Mouse (Mus musculus): ENCODE data around the gene Cry2. TPM values are rescaled to one million over a fixed set of nuclear protein-coding genes. Genes with fewer than 3 reads are reported as not detected.

The Cry2 gene
- polyA plus RNA-seq, 1 experiment from 2014 or later = 36.6 TPM

DNA sequence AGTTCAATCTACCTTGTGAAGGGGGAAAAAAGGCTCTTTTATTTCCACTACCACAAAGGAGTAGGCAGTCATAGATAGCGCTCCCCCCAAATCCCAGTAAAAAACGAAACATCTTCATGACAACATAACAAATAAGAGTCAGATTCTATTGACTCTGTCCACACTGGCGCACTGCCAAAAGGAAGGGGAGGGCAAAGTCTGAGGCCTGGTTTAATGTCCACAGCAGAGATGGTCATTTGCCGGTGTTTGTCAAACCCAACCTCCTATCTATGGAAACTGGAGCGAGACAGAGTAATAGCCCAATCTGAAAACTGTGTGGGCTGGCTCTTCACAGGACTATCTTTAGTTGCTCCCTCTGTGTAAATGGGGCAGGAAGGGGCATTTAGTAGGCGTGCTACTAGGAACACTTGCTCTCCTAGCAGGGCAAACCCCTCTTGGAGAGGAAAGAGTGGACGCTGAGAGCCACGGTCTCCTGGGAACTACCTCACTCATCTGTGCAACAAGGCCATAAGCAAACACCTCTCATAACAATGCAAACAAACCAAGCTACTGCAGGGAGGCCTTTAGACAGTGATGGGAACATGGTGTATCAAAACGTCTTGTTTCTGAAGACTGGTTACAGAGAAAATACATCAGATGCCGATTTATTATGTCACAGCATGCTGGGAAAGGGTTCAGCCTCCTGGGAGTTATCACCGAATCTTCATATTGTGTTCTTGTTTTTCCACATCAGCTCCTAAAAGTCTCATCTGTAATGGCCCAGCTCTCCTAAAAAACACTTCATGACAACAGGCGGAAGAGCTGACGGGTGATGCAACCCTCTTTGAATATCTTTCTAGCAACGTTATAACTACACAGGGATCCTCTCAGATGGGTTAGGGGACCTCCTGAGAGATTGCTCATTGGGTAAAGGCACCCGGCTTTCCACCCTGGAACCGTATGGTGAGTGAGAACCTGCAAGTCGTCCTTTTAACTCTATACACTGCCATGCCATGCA is 1.2 kb downstream of the Cry2 start:
- WGBS = 15% methylated on average over 17 of the region's 17 CpGs
- Histone ChIP-seq H3K9me3 (ENCODE audit: low read length) (no peaks in the 10 kb centered on the region), H3K4me2 (replicated peaks; ENCODE audit: low read depth, low read length) (peak overlapping the region; percentile 78), H3K9ac (replicated peaks; ENCODE audit: low read depth) (peak overlapping the region; percentile 95), H3K4me3 (ENCODE audit: low read depth, low read length) (peak overlapping the region; percentile 93), H3K27me3 (replicated peaks; ENCODE audit: insufficient read depth, low read length) (no peaks in the 10 kb centered on the region), H3K36me3 (ENCODE audit: insufficient read depth, low read length) (no peaks in the 10 kb centered on the region), H3K27ac (ENCODE audit: low read length) (peak overlapping the region; percentile 95), H3K4me1 (ENCODE audit: insufficient read depth, low read depth, low read length) (peaks cover 42% of the 10 kb centered on the region; the same call in 1 of the 2 replicates)
- DNase-seq (ENCODE audit: low spot score) (peak; percentile 93), ATAC-seq (peak; percentile 18)
- TF ChIP-seq CTCF (IDR thresholded peaks at IDR 0.05) (no peak), EP300 (IDR thresholded peaks at IDR 0.05) (peak; percentile 78)

DNA sequence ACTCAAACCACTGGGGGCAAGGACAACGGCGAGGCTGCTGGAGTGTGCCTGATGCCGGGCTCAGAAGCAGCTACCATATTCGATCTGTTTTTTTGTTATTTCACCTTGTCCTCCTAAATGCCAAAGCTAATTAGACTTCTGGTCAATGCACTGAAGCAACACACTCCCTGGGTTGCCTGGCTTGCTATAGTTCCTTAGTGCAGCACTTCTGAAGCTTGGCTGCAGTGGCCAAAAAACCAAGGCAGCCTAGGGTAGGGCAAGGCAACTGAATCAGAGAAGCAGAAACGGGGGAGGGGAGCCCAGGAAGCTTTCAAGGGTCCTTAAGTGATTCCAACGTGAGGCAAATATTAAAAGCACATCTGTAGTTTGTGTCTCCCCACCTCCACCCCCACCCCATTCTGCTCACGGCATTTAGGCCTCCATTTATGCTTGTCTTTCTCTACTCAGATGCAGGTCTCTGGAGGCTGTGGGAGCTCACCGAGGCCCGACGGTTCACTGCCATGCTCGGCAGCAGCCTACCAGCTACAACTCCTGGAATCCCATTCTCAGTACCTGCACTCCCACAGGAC is 2.1 kb downstream of the Cry2 start:
- H3K9ac ChIP-seq (replicated peaks; ENCODE audit: low read depth) = peak overlapping the region; percentile 95
- H3K27me3 ChIP-seq (replicated peaks; ENCODE audit: insufficient read depth, low read length) = no peaks in the 10 kb centered on the region
- peak overlapping the region; percentile 78 for H3K4me2 ChIP-seq (replicated peaks; ENCODE audit: low read depth, low read length)
- 30% methylated on average over 11 of the region's 11 CpGs for WGBS
- H3K36me3 ChIP-seq (ENCODE audit: insufficient read depth, low read length) = no peaks in the 10 kb centered on the region
- DNase-seq (ENCODE audit: low spot score) (peak; percentile 35), ATAC-seq (no peak)
- no peaks in the 10 kb centered on the region for H3K9me3 ChIP-seq (ENCODE audit: low read length)
- TF ChIP-seq CTCF (IDR thresholded peaks at IDR 0.05) = no peak
- TF ChIP-seq EP300 (IDR thresholded peaks at IDR 0.05) = no peak
- peaks cover 43% of the 10 kb centered on the region for H3K4me1 ChIP-seq (ENCODE audit: insufficient read depth, low read depth, low read length)
- peak overlapping the region; percentile 93 for H3K4me3 ChIP-seq (ENCODE audit: low read depth, low read length)
- H3K27ac ChIP-seq (ENCODE audit: low read length) = peak overlapping the region; percentile 95

DNA sequence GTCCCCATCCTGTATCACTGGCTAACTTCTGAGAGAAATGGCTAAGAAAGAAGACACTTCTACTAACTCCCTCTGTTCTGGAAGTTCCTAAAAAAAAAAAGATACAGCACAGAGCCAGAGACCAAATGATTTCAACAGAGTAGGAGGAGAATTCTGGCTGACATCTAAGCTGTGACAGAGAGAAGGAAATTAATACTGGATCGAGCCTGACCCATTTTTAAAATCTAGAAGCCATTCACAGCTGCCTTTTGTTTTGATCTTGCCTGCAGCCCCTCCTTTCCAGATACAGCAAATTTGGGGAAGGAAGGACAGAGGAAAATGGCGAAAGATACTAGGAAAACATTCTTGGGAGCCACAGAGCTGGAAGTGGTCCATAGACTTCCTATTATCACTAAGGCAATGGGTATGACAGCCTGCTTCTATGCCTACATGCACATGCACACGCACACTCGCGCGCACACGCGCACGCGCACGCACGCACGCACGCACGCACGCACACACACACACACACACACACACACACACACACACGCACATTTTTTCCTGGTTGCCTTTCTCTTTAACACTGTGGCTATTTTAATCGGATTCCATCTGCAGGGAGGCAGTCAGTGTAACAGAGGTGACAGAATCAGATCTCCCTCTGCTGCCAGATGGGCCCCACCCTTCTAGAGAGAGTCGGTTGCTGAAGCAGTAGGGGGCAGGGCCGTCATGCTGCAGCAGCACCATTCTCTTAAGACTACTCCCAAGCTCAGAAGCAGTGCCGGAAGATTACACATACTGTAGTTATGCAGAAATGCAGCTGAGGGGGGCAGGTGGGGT is 2.9 kb downstream of the Cry2 start:
- WGBS = 45% methylated on average over 21 of the region's 21 CpGs
- ATAC-seq (peak; percentile 29), DNase-seq (ENCODE audit: low spot score) (peak; percentile 92)
- Histone ChIP-seq H3K36me3 (ENCODE audit: insufficient read depth, low read length) (no peaks in the 10 kb centered on the region), H3K9ac (replicated peaks; ENCODE audit: low read depth) (peak overlapping the region; percentile 95), H3K4me1 (ENCODE audit: insufficient read depth, low read depth, low read length) (peaks cover 51% of the 10 kb centered on the region), H3K4me2 (replicated peaks; ENCODE audit: low read depth, low read length) (peak overlapping the region; percentile 78), H3K9me3 (ENCODE audit: low read length) (no peaks in the 10 kb centered on the region), H3K4me3 (ENCODE audit: low read depth, low read length) (peak overlapping the region; percentile 93), H3K27ac (ENCODE audit: low read length) (peak overlapping the region; percentile 95), H3K27me3 (replicated peaks; ENCODE audit: insufficient read depth, low read length) (no peaks in the 10 kb centered on the region)
- TF ChIP-seq CTCF (IDR thresholded peaks at IDR 0.05) (peak; percentile 45), EP300 (IDR thresholded peaks at IDR 0.05) (peak; percentile 48)

DNA sequence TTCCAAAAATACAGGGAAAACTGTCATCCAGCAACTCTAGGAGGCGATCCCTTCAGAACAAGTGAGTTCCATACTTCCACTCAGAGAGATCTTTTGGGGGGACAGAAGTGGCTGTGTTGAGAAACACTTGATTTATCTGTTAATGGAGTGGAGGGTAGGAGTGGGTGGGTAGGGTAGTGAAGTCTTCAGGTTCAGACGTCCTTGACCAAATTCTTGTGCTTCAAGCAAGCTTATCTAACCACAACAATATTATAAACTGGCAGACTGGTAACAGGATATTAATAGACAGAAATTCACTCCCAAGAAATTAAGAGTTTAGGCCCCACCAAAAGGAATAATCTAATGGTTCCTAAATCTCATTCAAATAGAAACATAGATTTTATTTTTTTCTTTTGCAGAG is 3.8 kb downstream of the Cry2 start:
- no peaks in the 10 kb centered on the region for H3K9me3 ChIP-seq (ENCODE audit: low read length)
- ATAC-seq (no peak), DNase-seq (ENCODE audit: low spot score) (peak; percentile 25)
- H3K4me1 ChIP-seq (ENCODE audit: insufficient read depth, low read depth, low read length) = peaks cover 56% of the 10 kb centered on the region
- H3K27ac ChIP-seq (ENCODE audit: low read length) = peak overlapping the region; percentile 95
- peak overlapping the region; percentile 13; the same call in 1 of the 2 replicates for H3K9ac ChIP-seq (replicated peaks; ENCODE audit: low read depth)
- H3K27me3 ChIP-seq (replicated peaks; ENCODE audit: insufficient read depth, low read length) = no peaks in the 10 kb centered on the region
- H3K4me3 ChIP-seq (ENCODE audit: low read depth, low read length) = no peak overlapping the region
- 55% methylated on average over 2 of the region's 2 CpGs for whole genome bisulfite sequencing
- peak overlapping the region; percentile 14; the same call in 1 of the 2 replicates for H3K4me2 ChIP-seq (replicated peaks; ENCODE audit: low read depth, low read length)
- TF ChIP-seq EP300 (IDR thresholded peaks at IDR 0.05) = peak; percentile 46; the same call in 1 of the 2 replicates
- no peak for TF ChIP-seq CTCF (IDR thresholded peaks at IDR 0.05)
- no peaks in the 10 kb centered on the region for H3K36me3 ChIP-seq (ENCODE audit: insufficient read depth, low read length)

DNA sequence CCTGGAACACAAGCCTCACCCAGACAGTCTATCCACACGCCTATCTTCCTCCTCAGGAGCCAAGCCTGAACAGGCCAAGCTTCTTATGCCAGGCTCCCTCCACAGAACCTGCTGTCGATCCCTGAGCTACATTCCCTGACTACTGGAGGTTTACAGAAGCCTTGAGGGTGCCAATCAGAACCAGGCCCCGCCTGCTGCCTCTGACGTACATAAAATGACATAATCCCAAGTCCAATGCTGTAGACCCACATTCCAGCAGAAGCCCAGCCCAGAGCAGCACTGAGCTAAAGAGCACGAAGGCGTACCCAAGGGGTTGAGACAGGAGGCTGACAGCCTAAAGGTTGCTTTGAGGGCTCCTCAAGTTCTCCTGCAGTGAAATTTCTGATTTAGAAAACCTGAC is 6.0 kb downstream of the Cry2 start:
- DNase-seq (ENCODE audit: low spot score) (peak; percentile 96), ATAC-seq (peak; percentile 76)
- H3K4me1 ChIP-seq (ENCODE audit: insufficient read depth, low read depth, low read length) = peaks cover 72% of the 10 kb centered on the region
- no peak overlapping the region; the same call in 1 of the 2 replicates for H3K9ac ChIP-seq (replicated peaks; ENCODE audit: low read depth)
- H3K27me3 ChIP-seq (replicated peaks; ENCODE audit: insufficient read depth, low read length) = no peaks in the 10 kb centered on the region
- WGBS = 19% methylated on average over 6 of the region's 6 CpGs
- no peak overlapping the region for H3K4me3 ChIP-seq (ENCODE audit: low read depth, low read length)
- H3K36me3 ChIP-seq (ENCODE audit: insufficient read depth, low read length) = peaks cover 9% of the 10 kb centered on the region; the same call in 1 of the 2 replicates
- no peaks in the 10 kb centered on the region for H3K9me3 ChIP-seq (ENCODE audit: low read length)
- TF ChIP-seq CTCF (IDR thresholded peaks at IDR 0.05) = peak; percentile 25; the same call in 1 of the 2 replicates
- TF ChIP-seq EP300 (IDR thresholded peaks at IDR 0.05) = peak; percentile 82; the same call in 1 of the 2 replicates
- peak overlapping the region; percentile 2; the same call in 1 of the 2 replicates for H3K4me2 ChIP-seq (replicated peaks; ENCODE audit: low read depth, low read length)
- H3K27ac ChIP-seq (ENCODE audit: low read length) = peak overlapping the region; percentile 95

Data from lung, postnatal 0 days (tissue).